Mouse (Mus musculus) E14TG2a.4 (cell line): Measurements from ENCODE around the gene Nhsl1.

Experiments
- CTCF ChIP-seq: conservative IDR thresholded peaks from 2 replicates; pipeline ENCODE4 v1.5.1; 2014; ENCODE audit warnings: low read length
- NANOG ChIP-seq: IDR thresholded peaks from 2 replicates; pipeline ENCODE4 v1.6.1; 2014; ENCODE audit warnings: borderline replicate concordance, low read length, mixed read lengths
- POU5F1 ChIP-seq: IDR thresholded peaks from 2 replicates; pipeline ENCODE4 v1.6.1; 2014; ENCODE audit warnings: low read length, borderline replicate concordance

DNA sequence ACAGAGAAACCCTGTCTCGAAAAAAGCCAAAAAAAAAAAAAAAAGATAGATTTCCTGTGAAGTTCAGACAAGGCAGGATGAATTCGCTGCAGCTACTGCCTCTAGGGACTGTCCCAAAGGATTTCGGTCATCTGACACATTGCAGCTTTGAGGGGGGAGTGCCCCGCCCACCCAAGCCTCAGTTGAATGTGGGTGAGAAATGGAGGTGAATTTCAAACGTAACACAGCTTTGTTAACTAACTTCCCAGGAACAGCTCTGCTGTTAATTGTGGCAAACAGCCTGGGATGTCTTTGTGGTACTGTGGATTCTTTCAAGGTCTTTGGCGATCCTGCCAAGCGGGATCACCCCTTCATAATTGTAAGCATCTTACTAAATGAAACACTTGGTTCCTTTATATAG lies 67.4 kb downstream of the Nhsl1 start:
- no peak for TF ChIP-seq CTCF
- no peak for TF ChIP-seq NANOG
- no peak for TF ChIP-seq POU5F1
